Mouse (Mus musculus): ENCODE measurements around the gene Lhpp. TPM values are rescaled to one million over a fixed set of nuclear protein-coding genes. Genes with fewer than 3 reads are reported as not detected.

Gene Lhpp
- polyA plus RNA-seq, 1 experiment from 2014 or later, result 20.5 TPM

DNA sequence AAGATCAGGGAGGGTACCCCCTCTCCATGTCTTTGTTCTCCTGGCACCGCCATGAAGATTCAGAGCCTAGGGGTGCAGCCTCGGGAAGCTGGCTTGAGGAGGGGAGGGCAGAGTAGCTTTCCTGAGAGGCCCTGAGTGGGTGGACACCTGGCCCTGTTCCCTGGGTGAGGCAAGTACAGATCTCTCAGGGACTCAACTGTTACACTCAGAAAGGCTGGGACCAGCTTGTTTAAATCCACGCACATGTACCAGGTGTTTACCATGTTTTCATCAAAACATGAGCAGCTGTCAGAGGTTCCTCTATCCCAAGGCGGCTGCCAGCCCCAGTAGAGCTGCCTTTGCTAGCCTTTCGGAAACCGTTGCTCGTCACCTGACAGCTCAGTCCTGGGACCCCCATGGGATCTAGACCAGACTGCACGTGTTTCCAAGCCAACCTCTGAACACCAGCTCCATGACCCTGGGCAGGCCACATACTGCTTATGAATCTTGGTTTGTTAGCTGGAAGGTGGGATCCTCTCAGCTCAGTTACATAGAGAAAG lies 86.9 kb downstream of the Lhpp start:
- Histone ChIP-seq H3K27me3 (ENCODE audit: low read depth, poor library complexity, severe bottlenecking) (no peaks in the 10 kb centered on the region), H3K4me1 (peaks cover 4% of the 10 kb centered on the region), H3K9me3 (replicated peaks) (peaks cover 4% of the 10 kb centered on the region; the same call in 1 of the 2 replicates), H3K27ac (replicated peaks) (no peak overlapping the region), H3K4me3 (no peak overlapping the region), H3K36me3 (no peaks in the 10 kb centered on the region)
- no peak for DNase-seq (ENCODE audit: low spot score)
- WGBS, result 88% methylated on average over 8 of the region's 8 CpGs

DNA sequence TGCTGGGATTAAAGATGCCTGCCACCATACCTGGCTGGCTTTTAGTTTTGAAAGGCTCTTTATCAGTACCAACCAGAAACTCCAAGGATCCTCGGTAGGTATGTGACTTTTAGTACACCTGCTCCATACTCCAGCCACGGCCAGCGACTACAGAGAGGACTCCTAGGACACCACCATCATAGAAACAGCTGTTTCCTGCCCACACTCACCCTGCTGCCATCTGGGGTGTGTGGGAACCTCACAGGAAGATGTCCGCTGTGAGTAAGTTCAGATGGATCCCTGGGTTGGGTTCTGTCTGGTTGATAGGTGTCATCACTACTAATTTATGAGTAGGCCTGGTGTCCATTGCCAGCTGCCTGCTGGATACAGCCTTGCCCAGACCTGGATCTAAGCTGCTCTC lies 88.3 kb downstream of the Lhpp start:
- H3K9me3 ChIP-seq (replicated peaks), result peaks cover 4% of the 10 kb centered on the region; the same call in 1 of the 2 replicates

DNA sequence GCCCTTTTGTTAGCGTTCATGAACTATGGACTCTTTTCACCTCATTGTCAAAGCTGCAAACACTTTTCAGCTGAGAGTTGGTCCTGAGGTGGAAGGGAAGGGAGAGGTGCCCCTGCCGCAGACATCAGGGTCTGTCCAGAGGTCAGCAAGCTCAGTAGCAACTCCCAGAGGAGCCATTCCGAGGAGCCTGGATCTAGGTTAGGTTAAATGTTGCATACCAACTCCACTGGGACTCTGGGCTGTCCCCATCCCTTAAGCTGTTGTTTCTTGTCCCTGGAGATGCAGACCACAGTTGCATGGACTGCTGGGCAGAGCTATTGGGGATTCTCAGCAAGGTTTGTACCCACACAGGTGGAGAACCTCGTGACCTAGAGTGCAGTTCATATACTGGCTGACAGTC lies 88.7 kb downstream of the Lhpp start:
- Histone ChIP-seq H3K36me3 (no peaks in the 10 kb centered on the region), H3K9me3 (replicated peaks) (peaks cover 4% of the 10 kb centered on the region; the same call in 1 of the 2 replicates), H3K4me3 (no peak overlapping the region), H3K27me3 (ENCODE audit: low read depth, poor library complexity, severe bottlenecking) (no peaks in the 10 kb centered on the region), H3K4me1 (peaks cover 4% of the 10 kb centered on the region), H3K27ac (replicated peaks) (no peak overlapping the region)
- WGBS, result 81% methylated on average over 4 of the region's 4 CpGs
- no peak for DNase-seq (ENCODE audit: low spot score)

More for the DNA sequence above, 88.3 kb downstream of the Lhpp start:
- H3K27me3 ChIP-seq (ENCODE audit: low read depth, poor library complexity, severe bottlenecking), result no peaks in the 10 kb centered on the region
- no peak overlapping the region for H3K27ac ChIP-seq (replicated peaks)
- no peaks in the 10 kb centered on the region for H3K36me3 ChIP-seq
- WGBS, result 87% methylated on average over 4 of the region's 4 CpGs
- H3K4me3 ChIP-seq, result no peak overlapping the region
- H3K4me1 ChIP-seq, result peaks cover 4% of the 10 kb centered on the region
- DNase-seq (ENCODE audit: low spot score), result no peak

DNA sequence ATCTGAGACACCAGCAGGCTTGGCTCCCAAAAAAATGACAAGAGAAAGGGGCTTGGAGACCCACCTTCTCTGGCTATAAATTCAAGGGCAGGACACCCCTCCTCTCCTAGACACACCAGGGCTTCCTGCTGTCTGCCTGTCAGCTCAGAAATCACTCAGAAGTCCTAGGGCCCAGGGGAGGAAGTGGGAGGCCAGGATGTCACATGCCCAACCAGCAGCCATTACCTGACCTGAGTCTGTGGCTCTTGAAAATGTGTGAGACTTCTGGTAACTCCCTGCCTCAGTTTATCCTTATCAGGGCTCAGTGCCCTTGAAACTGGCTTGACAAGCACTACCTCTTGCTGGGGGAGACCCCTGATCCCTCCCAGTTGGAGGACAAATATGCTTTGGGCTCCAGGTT lies 89.2 kb downstream of the Lhpp start:
- no peak for DNase-seq (ENCODE audit: low spot score)
- Histone ChIP-seq H3K27ac (replicated peaks) (peak overlapping the region; percentile 52; the same call in 1 of the 2 replicates), H3K27me3 (ENCODE audit: low read depth, poor library complexity, severe bottlenecking) (no peaks in the 10 kb centered on the region), H3K4me1 (peaks cover 4% of the 10 kb centered on the region), H3K36me3 (no peaks in the 10 kb centered on the region), H3K4me3 (no peak overlapping the region), H3K9me3 (replicated peaks) (peaks cover 3% of the 10 kb centered on the region; the same call in 1 of the 2 replicates)

DNA sequence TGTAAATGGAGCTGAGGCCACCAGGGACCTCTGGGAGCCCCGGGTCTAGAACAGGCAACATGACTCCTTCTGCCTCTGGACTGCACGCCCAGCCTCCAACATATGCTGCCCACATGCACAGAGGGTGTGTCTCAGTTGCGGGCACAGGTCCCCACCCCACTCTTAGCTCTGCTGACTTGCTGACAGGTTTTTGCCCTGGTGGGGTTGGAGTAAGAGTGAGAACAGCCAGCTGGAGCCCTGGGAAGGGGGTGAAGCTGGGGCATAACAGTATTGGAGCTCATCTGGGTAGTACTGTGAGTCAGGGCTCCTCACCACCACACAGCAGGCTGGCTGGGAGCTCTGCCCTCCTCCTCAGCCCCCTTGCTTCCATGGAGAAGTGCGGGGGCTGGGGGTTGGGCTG lies 89.7 kb downstream of the Lhpp start:
- H3K36me3 ChIP-seq, result no peaks in the 10 kb centered on the region
- WGBS, result 80% methylated on average over 4 of the region's 4 CpGs
- no peak overlapping the region for H3K4me3 ChIP-seq
- no peaks in the 10 kb centered on the region for H3K27me3 ChIP-seq (ENCODE audit: low read depth, poor library complexity, severe bottlenecking)
- no peak for DNase-seq (ENCODE audit: low spot score)
- H3K4me1 ChIP-seq, result peaks cover 4% of the 10 kb centered on the region
- no peaks in the 10 kb centered on the region for H3K9me3 ChIP-seq (replicated peaks)
- H3K27ac ChIP-seq (replicated peaks), result peak overlapping the region; percentile 52; the same call in 1 of the 2 replicates

DNA sequence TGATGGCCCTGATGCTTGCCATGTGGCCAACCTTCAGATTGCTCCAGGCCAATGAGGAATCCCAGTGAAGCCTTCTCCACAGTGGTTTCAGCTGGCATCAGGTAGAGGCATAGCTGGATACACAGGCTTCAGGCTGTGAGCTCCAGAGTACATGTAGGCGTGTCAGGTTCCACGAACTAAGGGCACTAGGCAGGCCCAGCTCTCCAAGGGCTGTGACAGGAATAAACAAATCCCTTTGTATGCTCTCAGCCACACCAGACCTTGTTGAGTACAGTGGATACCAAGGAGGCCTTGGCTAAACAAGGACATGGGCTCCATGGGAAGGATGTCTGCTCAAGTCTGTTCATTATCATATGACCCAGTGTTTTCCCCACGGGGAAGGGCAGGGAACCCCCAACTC lies 91.0 kb downstream of the Lhpp start:
- 88% methylated on average over 3 of the region's 3 CpGs for WGBS
- Histone ChIP-seq H3K36me3 (no peaks in the 10 kb centered on the region), H3K4me3 (no peak overlapping the region), H3K27ac (replicated peaks) (no peak overlapping the region), H3K4me1 (peaks cover 4% of the 10 kb centered on the region), H3K27me3 (ENCODE audit: low read depth, poor library complexity, severe bottlenecking) (no peaks in the 10 kb centered on the region), H3K9me3 (replicated peaks) (no peaks in the 10 kb centered on the region)
- DNase-seq (ENCODE audit: low spot score), result no peak

DNA sequence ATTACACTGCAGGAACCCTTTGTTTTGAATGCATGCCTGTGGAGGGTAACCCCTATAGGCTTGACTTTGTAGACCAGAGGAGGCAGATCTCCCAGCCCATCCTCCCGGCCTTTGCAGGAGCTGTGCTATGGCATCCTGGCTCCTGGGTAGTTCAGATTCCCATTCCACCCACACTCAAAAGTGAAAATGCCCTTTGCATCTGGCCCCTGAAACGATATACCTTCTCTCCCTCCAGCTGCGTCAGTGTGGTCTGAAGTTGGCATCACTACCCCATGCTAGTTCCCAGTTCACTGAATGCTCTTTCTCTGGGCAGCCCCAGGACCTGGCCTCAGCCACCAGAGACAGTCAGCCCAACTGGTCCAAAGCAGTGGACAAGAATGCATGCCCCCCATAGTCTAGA lies 91.6 kb downstream of the Lhpp start:
- 89% methylated on average over 3 of the region's 3 CpGs for WGBS
- no peak overlapping the region for H3K27ac ChIP-seq (replicated peaks)
- no peaks in the 10 kb centered on the region for H3K9me3 ChIP-seq (replicated peaks)
- no peak for DNase-seq (ENCODE audit: low spot score)
- no peaks in the 10 kb centered on the region for H3K27me3 ChIP-seq (ENCODE audit: low read depth, poor library complexity, severe bottlenecking)
- H3K4me1 ChIP-seq, result peaks cover 4% of the 10 kb centered on the region
- H3K36me3 ChIP-seq, result no peaks in the 10 kb centered on the region
- H3K4me3 ChIP-seq, result no peak overlapping the region

DNA sequence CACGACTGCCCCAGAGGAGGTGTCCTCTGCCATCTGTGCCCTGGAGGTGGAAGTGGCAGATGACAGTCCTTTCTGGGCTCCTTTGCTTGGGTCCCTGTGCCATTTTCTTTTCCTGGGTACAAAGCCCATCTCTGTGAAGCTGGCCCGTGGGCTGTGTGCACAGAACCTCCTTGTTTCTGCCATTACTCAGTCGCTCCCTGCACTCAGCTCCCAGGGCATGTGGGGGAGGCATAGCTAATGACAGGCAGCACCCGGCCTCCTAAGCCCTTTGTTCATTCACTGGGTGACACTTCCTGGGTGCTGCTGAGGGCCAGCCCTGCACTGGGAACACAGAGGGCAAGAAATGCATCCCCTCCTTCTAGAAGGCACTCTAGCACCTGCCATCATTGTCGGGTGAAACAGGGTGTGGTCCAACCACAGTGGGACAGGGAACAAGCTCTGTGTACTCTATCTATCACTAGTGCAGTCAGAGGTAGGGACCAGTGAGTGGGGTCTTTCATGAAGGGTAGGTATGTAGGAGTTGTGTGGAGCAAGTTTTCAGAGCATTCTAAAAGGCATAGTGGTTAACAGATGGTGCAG lies 92.1 kb downstream of the Lhpp start:
- H3K27ac ChIP-seq (replicated peaks), result no peak overlapping the region
- H3K36me3 ChIP-seq, result no peaks in the 10 kb centered on the region
- no peaks in the 10 kb centered on the region for H3K27me3 ChIP-seq (ENCODE audit: low read depth, poor library complexity, severe bottlenecking)
- no peak overlapping the region for H3K4me3 ChIP-seq
- 79% methylated on average over 5 of the region's 5 CpGs for WGBS
- no peak for DNase-seq (ENCODE audit: low spot score)
- H3K9me3 ChIP-seq (replicated peaks), result no peaks in the 10 kb centered on the region
- peaks cover 4% of the 10 kb centered on the region for H3K4me1 ChIP-seq

DNA sequence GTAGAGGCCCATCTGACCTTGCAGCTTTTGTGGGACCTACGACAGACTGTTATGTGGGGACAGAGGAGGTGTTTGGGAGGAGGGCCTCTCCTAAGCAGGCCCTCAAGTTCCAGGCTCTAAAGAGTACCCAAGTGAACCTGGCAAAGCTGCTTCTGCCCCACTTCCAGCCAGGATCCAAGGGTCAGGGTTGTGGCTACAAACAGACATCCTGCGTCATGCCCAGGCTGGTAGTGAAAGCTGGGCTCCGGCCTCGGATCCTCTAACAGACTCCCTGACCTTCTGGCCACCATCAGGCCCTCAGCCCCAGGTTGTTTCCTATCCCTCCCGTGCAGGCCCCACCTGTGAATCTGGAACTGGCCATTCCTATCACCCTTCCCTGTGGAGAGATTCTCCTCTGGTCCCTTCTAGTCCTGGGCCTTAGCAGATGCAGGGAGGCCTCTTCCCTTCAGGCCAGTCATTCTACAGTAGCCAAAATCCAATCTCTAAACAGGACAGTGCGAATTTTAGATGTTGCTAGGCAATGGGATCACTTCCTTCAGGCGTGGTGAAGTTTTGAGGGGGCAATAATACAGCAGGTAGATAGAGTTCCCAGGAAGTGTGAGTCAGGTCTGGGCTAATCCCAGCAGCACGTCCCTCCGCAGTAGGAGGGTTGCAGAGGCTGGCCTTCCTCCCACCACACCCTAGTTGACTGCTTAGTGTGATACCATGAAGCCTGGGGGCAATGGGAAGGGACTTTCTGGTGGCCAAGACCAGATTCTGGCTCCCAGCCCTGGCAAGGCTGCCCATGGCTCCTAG lies 93.3 kb downstream of the Lhpp start:
- H3K27me3 ChIP-seq (ENCODE audit: low read depth, poor library complexity, severe bottlenecking), result no peaks in the 10 kb centered on the region
- no peak overlapping the region for H3K4me3 ChIP-seq
- H3K36me3 ChIP-seq, result no peaks in the 10 kb centered on the region
- DNase-seq (ENCODE audit: low spot score), result no peak
- H3K27ac ChIP-seq (replicated peaks), result 0 out of 2 replicates have a peak overlapping the region, but pooled peaks have one; percentile 19
- 87% methylated on average over 9 of the region's 9 CpGs for WGBS
- H3K9me3 ChIP-seq (replicated peaks), result no peaks in the 10 kb centered on the region
- peaks cover 4% of the 10 kb centered on the region for H3K4me1 ChIP-seq

DNA sequence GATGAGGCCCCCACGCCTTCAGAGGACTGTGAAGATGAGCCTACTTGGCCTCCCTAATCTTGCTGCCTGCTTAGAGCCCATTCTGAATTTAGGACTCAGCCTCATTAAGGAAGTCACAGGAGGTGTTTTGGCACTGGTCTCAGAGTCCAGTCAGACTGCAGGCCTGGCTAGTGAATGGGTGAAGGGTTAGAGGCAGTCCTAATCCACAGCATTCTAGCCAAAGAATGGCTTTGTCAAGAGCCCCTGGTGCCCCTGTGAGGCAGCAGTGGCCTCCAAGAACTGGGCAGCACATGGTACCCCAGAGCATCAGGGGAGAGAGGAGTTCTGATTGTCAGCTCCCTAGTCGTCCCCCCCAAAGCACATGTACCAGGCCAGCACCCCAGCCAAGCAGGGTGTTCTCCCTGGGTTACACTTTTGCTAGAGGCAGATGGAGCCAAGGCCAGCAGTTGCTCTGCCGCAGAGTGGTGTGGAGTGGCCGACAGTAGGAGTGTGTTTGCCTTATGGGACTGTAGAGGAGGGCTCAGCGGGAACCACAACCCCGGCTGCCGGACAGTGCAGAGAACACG lies 94.0 kb downstream of the Lhpp start:
- DNase-seq (ENCODE audit: low spot score), result no peak
- Histone ChIP-seq H3K4me1 (peaks cover 4% of the 10 kb centered on the region), H3K4me3 (no peak overlapping the region), H3K27me3 (ENCODE audit: low read depth, poor library complexity, severe bottlenecking) (no peaks in the 10 kb centered on the region), H3K9me3 (replicated peaks) (no peaks in the 10 kb centered on the region), H3K27ac (replicated peaks) (no peak overlapping the region), H3K36me3 (no peaks in the 10 kb centered on the region)
- WGBS, result 89% methylated on average over 8 of the region's 8 CpGs

DNA sequence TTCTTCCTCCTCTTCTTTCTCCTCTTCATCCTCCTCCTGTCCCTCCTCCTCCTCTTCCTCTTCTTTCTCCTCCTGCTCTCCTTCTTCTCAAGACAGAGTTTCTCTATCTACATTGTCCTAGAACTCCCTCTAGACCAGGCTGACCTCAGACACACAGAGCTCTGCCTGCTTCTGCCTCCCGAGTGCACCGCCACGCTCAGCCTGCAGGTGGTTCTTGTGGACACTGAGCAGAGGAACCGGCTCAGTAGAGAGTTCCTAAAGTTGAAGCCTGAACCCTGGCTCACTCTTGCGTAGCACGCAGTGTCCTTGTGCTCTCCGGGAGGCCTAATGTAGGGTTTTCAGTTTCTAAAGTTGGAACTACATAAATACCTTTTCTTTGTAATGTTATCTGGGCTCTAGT lies 94.7 kb downstream of the Lhpp start:
- no peak for DNase-seq (ENCODE audit: low spot score)
- H3K27ac ChIP-seq (replicated peaks), result no peak overlapping the region
- WGBS, result 95% methylated on average over 7 of the region's 7 CpGs

DNA sequence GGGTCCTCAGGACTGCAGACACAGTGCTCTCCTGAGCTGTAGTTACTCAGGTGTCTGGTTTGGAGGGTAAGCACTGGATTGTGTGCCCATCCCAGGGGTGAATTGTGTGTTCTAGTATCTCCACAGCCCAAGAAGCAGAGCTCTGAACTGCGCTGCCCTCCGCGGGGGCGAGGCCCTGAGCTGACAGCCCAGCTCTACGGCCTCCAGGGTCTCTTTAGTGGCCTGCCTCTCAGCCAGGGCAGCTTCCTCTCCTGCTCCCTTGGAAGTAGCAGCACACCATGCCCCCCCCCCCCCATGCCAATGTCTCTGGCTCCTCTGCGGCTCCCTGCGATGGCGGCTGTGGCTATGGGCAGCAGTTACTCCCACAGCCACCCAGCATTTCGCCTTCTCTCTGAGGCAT lies 101.1 kb downstream of the Lhpp start:
- Histone ChIP-seq H3K4me3 (no peak overlapping the region), H3K27ac (replicated peaks) (peak overlapping the region; percentile 61), H3K4me1 (peaks cover 42% of the 10 kb centered on the region), H3K27me3 (ENCODE audit: low read depth, poor library complexity, severe bottlenecking) (no peaks in the 10 kb centered on the region), H3K9me3 (replicated peaks) (no peaks in the 10 kb centered on the region), H3K36me3 (peaks cover 32% of the 10 kb centered on the region)
- WGBS, result 87% methylated on average over 9 of the region's 9 CpGs
- DNase-seq (ENCODE audit: low spot score), result no peak

More for the DNA sequence above, 94.7 kb downstream of the Lhpp start:
- Histone ChIP-seq H3K36me3 (no peaks in the 10 kb centered on the region), H3K27me3 (ENCODE audit: low read depth, poor library complexity, severe bottlenecking) (no peaks in the 10 kb centered on the region), H3K4me3 (no peak overlapping the region), H3K4me1 (peaks cover 2% of the 10 kb centered on the region; the same call in 1 of the 2 replicates), H3K9me3 (replicated peaks) (no peaks in the 10 kb centered on the region)

Measured in midbrain, embryonic 10.5 days (tissue).